Mouse (Mus musculus) liver, adult 2 months (tissue): ENCODE measurements around the gene Osbpl6.

Experiments
- CTCF ChIP-seq: fragments of 200-500 bp; IDR thresholded peaks from 2 replicates; pipeline ENCODE4 v1.5.1; 2011; ENCODE audit warnings: low read depth, low read length, control low read depth
- POLR2A ChIP-seq: fragments of 200-500 bp; IDR thresholded peaks from 2 replicates; pipeline ENCODE4 v1.6.1; 2011; ENCODE audit warnings: low read length, control low read depth; ENCODE audit not compliant: insufficient read depth; ENCODE audit errors: extremely low read depth

DNA sequence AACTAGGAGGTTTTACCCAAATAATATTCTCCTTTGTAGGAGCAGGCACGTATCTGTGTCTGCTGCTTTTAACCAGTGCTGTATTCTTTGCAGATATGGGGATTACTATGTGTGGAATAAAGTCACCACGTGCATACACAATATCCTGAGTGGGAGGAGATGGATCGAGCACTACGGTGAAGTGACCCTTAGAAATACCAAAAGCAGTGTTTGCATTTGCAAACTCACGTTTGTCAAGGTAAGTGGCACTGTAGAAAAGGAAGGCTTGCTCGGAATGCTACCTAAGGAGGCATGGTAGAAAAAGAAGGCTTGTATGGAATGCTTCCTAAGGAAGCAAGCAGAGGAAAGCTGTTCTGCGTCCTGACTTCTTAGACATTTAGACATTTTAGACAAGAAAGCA is 183.9 kb downstream of the Osbpl6 start:
- TF ChIP-seq CTCF = no peak
- TF ChIP-seq POLR2A = no peak
